Mouse (Mus musculus) urinary bladder, adult 2 months (tissue): ENCODE measurements around the gene Agk. TPM values are rescaled to one million over a fixed set of nuclear protein-coding genes. Genes with fewer than 3 reads are reported as not detected.

Experiments used
- DNase-seq: peaks from one replicate; pipeline ENCODE4 v3.0.0; 2022; ENCODE audit warnings: low spot score
- polyA plus RNA-seq: library from polyadenylated mRNA; depleted of rRNA; stranded (reverse); fragments of >200 nt; gene quantifications from 2 replicates; pipeline ENCODE4 v1.2.3, GENCODE M21; 2012

Gene Agk
- polyA plus RNA-seq, 1 experiment: 23.0 TPM

DNA sequence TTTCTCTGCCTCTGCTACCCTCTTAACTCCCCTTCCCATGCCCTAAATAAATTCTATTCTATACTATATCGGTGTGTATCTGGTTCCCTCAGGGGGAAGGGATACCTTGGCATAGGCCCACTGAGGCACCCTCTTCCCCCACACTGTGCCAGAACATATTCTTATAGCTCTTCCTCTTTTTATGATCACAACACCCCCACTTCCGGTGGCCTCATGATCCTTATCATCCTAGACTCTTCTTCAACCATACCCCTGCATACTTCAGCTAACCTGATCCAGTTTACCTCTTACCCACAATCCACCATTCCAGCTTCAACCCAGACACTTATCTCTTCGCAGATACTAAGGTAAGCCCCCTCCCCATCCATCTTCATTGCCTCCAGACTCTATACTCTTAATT lies 86.1 kb downstream of the Agk start:
- no peak for DNase-seq

- DNase-seq: no peak
Observed at GRCm38 (mm10) chr6:40413046-40413445, 88.1 kb downstream of the Agk start.

- no peak for DNase-seq
Observed at GRCm38 (mm10) chr6:40413565-40413964, 88.6 kb downstream of the Agk start.

DNA sequence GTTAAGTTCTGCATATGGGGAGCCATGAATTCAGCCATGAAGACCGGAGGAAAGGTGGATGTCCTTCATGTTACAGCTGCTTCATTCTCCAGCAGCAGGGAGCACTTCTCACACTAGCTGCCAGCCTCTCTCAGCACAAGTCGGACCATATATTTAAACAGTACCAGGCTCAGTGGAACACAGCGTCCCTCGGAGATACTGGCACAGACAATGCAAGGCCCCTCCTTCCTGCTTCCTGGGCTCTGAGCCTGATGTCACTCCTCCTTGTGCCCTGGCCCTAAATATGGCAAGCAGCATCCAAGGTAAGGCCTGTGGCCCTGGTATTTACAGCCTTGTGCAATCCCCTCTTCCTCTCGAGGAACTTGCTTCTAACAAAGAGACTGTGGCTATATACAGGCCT lies 90.8 kb downstream of the Agk start:
- no peak for DNase-seq

DNA sequence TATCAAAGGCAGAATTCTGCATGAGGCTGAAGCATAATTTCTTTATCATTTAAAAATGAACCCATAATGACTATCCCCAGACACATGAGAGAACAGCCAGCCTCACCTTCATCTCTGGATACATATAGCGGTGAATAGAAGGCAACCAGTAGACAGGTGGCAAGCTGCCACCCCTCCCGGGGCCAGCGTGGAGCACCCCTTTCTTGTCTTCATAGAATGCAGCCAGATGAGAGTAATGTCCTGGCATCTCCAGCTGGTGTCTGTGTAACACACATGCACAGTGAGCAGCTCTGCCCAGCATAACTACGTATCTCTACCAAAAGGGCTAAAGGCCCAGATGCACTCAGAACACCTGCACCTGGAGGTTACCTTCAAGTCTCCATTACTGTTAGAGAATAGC lies 93.4 kb downstream of the Agk start:
- no peak for DNase-seq

DNA sequence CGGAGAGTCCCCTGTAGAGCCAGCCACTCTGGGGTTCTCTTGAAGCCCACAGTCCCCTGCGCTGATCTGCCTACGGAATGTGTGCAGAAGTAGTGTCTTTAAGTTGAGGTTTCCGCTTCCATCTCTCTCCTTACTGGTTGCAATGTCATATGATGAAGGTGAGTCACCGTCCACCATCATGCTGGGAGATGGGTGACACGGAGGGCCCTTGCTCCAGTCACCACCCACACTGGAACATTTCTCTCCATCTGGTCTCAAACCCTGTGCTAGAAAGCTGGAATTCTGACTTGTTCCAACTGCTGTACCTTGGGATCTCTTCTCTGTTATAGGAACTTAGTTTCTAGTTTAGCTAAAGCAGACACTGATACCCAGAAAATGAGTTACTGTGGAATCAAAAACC lies 96.1 kb downstream of the Agk start:
- DNase-seq: no peak

DNA sequence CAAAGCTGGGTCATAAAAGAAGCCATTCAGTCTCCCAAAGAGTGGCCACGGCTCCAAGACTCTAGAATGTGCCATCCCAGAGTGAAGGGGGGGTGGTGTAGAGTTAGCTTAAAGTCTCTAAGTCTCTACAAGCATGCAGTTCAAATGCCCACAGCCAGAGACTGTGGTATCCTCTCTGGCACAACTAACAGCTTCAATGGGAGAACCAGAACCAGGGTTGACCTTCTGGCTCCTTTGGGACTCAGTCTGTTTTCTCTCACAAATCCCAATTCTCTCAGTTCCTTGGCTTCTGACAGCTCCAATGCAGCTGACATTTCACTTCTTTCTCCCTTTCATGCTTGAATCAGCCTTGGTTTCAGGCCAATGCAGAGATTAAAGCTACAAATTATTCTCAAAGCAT lies 98.0 kb downstream of the Agk start:
- no peak for DNase-seq

DNA sequence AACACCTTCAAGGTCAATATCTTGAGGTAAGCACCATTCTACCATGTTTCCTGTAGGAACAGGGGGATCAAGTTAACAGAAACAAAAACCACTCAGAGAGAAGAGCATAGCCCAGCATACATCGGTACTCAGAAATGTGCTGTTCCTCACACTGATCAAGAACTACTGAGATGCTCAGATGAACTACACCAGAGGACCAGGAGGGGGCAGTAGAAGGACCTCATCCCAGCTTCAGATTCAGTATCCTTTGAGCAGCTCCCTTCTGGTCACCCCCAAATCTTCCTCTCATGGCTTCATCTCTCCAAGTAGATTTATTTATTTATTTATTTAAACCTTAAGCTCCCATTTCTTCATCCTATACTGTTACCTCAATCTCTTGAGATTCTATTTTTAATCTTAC lies 98.8 kb downstream of the Agk start:
- DNase-seq: no peak

GRCm38 (mm10) chr6:40427441-40427840 lies 102.5 kb downstream of the Agk start:
- no peak for DNase-seq

- no peak for DNase-seq
Observed at GRCm38 (mm10) chr6:40428696-40429095, 103.7 kb downstream of the Agk start.

GRCm38 (mm10) chr6:40429521-40429931 lies 104.6 kb downstream of the Agk start:
- DNase-seq: no peak

GRCm38 (mm10) chr6:40430251-40430650 lies 105.3 kb downstream of the Agk start:
- no peak for DNase-seq

GRCm38 (mm10) chr6:40430878-40431277 lies 105.9 kb downstream of the Agk start:
- DNase-seq: no peak

DNA sequence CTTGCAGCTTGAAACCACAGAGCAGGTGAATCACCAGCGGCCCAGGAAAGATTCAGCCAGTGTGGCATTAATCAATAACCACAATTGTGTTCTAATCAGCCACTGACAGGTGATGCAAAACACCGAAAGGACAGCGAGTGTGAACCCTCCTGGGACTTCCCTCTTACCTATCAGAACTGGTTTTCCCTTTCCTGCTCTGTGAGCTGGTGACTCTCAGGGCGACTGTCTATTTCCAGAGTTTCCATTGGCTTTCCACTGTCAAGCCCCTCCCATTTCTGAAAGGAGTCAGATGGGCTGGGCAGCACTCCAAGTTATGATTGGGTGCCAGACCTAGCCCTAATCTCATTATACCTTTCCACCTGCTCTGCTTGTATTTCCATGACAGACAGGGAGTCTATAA lies 106.4 kb downstream of the Agk start:
- DNase-seq: no peak

DNA sequence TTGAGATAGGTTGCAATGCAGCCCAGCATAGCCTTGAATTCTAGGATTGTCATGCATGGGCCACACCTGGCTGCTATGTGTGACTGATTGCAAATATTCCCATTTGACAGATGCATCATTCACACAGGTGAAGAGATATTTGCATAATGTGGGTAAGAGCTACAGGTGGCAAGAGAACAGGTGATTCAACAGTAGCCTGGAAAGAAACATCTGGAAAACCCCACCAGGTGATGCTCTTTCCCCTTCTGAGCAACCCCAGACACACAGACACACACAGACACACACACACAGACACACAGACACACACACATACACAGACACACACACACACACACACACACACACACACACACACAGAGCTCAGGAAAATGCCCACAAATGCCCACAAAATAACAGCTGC lies 106.8 kb downstream of the Agk start:
- DNase-seq: no peak

GRCm38 (mm10) chr6:40432346-40433275 lies 107.6 kb downstream of the Agk start:
- no peak for DNase-seq

DNA sequence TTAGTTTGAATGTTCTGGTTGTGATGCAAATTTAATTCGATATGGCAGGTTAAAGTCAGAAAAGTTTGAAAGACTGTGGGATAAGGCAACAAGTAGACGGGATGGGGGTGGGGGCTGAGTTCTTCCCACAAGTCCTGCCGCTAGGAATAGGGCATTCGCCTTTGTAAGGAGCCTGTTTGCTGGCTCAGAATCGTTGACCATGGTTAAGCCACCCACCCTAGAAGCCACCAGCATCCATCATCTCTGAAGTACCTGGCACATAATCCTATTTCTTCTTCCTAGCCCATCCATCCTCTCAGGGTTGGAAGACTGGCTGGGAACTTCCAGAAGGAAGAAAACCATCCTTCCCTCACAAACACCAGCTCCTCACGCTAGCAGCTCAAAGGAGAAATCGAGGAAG lies 109.7 kb downstream of the Agk start:
- no peak for DNase-seq

DNA sequence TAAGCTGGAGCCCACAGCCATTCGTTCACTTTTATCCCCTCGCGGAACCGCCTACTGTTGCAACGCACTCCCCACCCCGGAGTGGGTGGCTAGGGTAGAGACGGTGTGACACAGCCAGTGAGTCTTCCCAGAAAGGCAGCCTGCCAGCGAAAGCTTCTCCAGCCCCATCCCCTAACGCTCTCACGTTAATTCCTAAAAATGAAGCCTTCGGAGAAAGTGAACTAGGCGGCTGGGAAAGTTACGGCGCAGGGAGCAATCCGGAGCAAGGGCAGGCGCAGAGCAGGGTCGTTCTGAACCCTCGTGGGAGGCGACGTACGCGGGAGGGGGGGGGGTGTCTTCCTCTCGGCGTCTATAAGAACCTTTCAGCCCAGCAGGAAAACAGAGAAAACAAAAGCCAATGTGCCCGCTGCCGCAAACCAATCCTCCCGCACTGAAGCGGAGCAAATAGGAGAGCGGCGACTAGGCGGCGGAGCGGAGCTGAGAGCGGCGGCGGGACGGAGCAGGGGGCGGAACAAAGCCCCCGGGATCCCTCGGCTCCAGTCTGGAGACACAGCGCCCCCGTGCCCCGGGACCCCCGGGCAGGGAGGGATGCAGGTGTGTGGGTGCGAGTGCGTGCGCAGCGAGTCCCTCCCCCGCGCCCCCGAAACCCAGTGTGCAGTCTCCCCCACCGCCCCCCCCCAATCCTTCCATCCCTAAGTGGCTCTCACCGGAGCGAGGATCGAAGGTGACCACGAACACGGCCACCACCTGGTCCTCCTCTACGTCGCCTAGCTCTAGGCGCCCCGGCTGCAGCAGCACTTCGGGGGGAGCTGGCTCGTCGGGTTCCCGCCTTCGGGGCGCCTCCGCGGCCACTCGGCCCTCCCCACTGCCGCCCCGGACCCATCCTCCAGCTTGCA lies 110.4 kb downstream of the Agk start:
- peak; percentile 23 for DNase-seq

GRCm38 (mm10) chr6:40436047-40436483 lies 111.1 kb downstream of the Agk start, which contains the start of gene E330009J07Rik:
E330009J07Rik (minus strand) TSS chr6:40436135.
- DNase-seq: peak; percentile 80

- no peak for DNase-seq
Observed at GRCm38 (mm10) chr6:40438936-40439335, 114.0 kb downstream of the Agk start, which contains the start of gene Wee2. Wee2 (plus strand) TSS chr6:40439088.

DNA sequence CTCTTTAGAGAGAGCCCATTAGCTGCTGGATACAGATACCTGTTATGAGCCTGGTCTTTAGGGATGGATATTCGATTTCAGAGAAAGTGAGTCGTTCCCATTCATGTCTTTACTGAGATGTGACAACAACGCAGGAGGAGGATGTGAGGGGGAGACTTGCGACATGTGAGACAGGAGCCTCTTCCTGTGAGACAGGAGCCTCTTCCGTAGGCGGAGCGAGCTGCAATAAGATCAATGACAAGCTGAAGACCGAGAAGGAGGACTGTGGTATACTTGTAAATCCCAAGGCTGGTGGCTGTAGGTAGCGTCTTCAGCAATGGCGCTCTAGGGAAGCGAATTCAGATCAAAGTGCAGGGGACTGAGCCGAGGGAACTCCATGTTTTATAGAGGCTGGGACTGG lies 114.8 kb downstream of the Agk start:
- DNase-seq: no peak

- no peak for DNase-seq
Observed at GRCm38 (mm10) chr6:40441276-40441675, 116.3 kb downstream of the Agk start.
